Comparison of ENCODE assay signal across 7 mouse cellular contexts in the genomic region with DNA sequence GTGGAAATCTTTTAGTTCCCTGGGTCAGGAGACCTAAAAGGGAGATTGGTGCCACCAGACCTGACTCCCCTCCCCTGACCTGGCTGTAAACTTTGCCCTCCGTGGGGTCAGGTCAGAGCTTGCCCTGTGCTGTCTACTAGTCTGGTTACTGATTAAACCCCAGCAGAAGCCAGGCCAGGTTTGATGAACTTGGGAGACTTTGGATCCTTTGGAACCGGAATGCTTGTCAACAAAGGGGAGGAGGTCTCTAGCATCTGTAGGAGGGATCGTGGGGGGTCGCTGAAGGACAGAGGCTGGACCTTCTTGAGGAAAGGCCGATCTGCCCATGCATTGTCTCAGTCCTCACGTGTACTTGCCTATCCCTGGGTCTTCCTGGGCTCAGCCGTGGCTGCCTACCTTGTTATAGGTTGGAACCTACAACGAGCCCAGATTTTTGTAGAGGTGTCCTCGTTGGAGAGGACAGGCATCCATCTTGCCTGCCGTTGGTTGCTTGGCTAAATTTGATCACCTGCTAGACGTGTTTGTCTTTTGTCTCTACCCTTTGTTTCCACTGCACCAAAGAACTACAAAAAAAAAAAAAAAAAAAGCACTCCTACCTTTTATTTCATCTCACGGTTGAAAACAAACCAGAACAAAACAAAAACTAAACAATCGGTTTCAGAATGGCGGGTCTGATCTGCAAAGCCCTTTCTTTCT. TPM values are rescaled to one million over a fixed set of nuclear protein-coding genes. Genes with fewer than 3 reads are reported as not detected.
DNase-seq lines count a peak whose midpoint lies in the region; ATAC-seq and TF ChIP-seq lines count a peak whose summit lies in the region.

No protein-coding gene starts in this region.

- DNase-seq in thymus, postnatal 25 days = no peak
- no peak for DNase-seq in frontal cortex, postnatal 14 days (ENCODE audit: low spot score in 2 of 2)
- no peak for DNase-seq in right cerebral cortex, postnatal 4 days

- peak overlapping the region; percentile 79 for H3K4me2 ChIP-seq in kidney, embryonic 15.5 days
- peak overlapping the region; percentile 96 for H3K4me2 ChIP-seq in midbrain, embryonic 16.5 days (ENCODE audit: low read length)

- H3K27ac ChIP-seq in cortical plate, adult 2 months (ENCODE audit: insufficient read depth, low read length) = no peak overlapping the region
- no peak overlapping the region for H3K27ac ChIP-seq in embryonic fibroblast, embryonic 13.5 days (ENCODE audit: insufficient read depth, low read length)
- H3K27ac ChIP-seq in kidney, embryonic 15.5 days = peak overlapping the region; percentile 88
- peak overlapping the region; percentile 94 for H3K27ac ChIP-seq in midbrain, embryonic 16.5 days (ENCODE audit: low read length)

- TF ChIP-seq POLR2A in cortical plate, adult 2 months (IDR thresholded peaks at IDR 0.05; ENCODE audit: extremely low read depth, insufficient read depth, low read length) = no peak
- no peak for TF ChIP-seq POLR2A in embryonic fibroblast, embryonic 13.5 days (IDR thresholded peaks at IDR 0.05; ENCODE audit: low read depth, low read length)

- peaks cover 7% of the 10 kb centered on the region for H3K4me1 ChIP-seq in cortical plate, adult 2 months (ENCODE audit: control insufficient read depth, insufficient read depth, low read length)
- peaks cover 10% of the 10 kb centered on the region for H3K4me1 ChIP-seq in embryonic fibroblast, embryonic 13.5 days (ENCODE audit: control insufficient read depth, insufficient read depth, low read length)
- H3K4me1 ChIP-seq in kidney, embryonic 15.5 days = peaks cover 68% of the 10 kb centered on the region
- H3K4me1 ChIP-seq in midbrain, embryonic 16.5 days (ENCODE audit: control insufficient read depth, insufficient read depth, low read length) = peaks cover 36% of the 10 kb centered on the region

- no peaks in the 10 kb centered on the region for H3K9me3 ChIP-seq in kidney, embryonic 15.5 days (replicated peaks)
- no peaks in the 10 kb centered on the region for H3K9me3 ChIP-seq in midbrain, embryonic 16.5 days (replicated peaks; ENCODE audit: control insufficient read depth, low read length, poor library complexity, severe bottlenecking)

- WGBS in kidney, embryonic 15.5 days = 29% methylated on average over 14 of the region's 14 CpGs
- WGBS in midbrain, embryonic 16.5 days = 11% methylated on average over 14 of the region's 14 CpGs

- peak overlapping the region; percentile 99 for H3K4me3 ChIP-seq in cortical plate, adult 2 months (ENCODE audit: insufficient read depth, low read length)
- peak overlapping the region; percentile 1; the same call in 1 of the 2 replicates for H3K4me3 ChIP-seq in embryonic fibroblast, embryonic 13.5 days (ENCODE audit: insufficient read depth, low read length)
- H3K4me3 ChIP-seq in kidney, embryonic 15.5 days (replicated peaks) = peak overlapping the region; percentile 88; the same call in 1 of the 2 replicates
- H3K4me3 ChIP-seq in midbrain, embryonic 16.5 days (ENCODE audit: low read depth, low read length) = peak overlapping the region; percentile 89

- H3K36me3 ChIP-seq in kidney, embryonic 15.5 days = no peaks in the 10 kb centered on the region
- H3K36me3 ChIP-seq in midbrain, embryonic 16.5 days (ENCODE audit: control insufficient read depth, insufficient read depth, low read length) = no peaks in the 10 kb centered on the region

- 0 out of 2 replicates have a peak overlapping the region, but pooled peaks have one; percentile 21 for H3K9ac ChIP-seq in kidney, embryonic 15.5 days
- peak overlapping the region; percentile 98 for H3K9ac ChIP-seq in midbrain, embryonic 16.5 days (ENCODE audit: low read depth, low read length)

- no peak for TF ChIP-seq CTCF in cortical plate, adult 2 months (IDR thresholded peaks at IDR 0.05; ENCODE audit: extremely low read depth, insufficient read depth, low read length)
- no peak for TF ChIP-seq CTCF in embryonic fibroblast, embryonic 13.5 days (IDR thresholded peaks at IDR 0.05; ENCODE audit: borderline replicate concordance, insufficient read depth, low read length)

- no peaks in the 10 kb centered on the region for H3K27me3 ChIP-seq in kidney, embryonic 15.5 days
- no peaks in the 10 kb centered on the region for H3K27me3 ChIP-seq in midbrain, embryonic 16.5 days (ENCODE audit: control insufficient read depth, insufficient read depth, low read depth, low read length)

- ATAC-seq in kidney, embryonic 15.5 days (replicated peaks; ENCODE audit: low FRiP score) = no peak
- no peak for ATAC-seq in midbrain, embryonic 16.5 days

RNA-seq across cellular contexts. Expression of a gene that starts 3.5 kb away (rescaled TPM):
- polyA plus RNA-seq in cortical plate, adult 2 months (2012; rRNA removed) = 128 and 134 TPM in 2 replicates
- 31.0 and 40.2 TPM in 2 replicates for polyA plus RNA-seq in embryonic fibroblast, embryonic 13.5 days (2011; ENCODE audit: insufficient read length, low read depth, missing spikeins)
- 20.5 and 21.8 TPM in 2 replicates for polyA plus RNA-seq in kidney, embryonic 15.5 days (2015; fragmentation: Nextera tagmentation; extraction: Ambion mirVana)
- 141 and 146 TPM in 2 replicates for polyA plus RNA-seq in midbrain, embryonic 16.5 days (2015; fragmentation: Nextera tagmentation; extraction: Ambion mirVana)

Comparison
In these comparisons a context has a peak if more than half of its experiments do, and no peak if none do; other contexts are left out.
1. H3K27ac ChIP-seq: peak in kidney, embryonic 15.5 days (single experiment) and midbrain, embryonic 16.5 days (single experiment); none in cortical plate, adult 2 months (single experiment) and embryonic fibroblast, embryonic 13.5 days (single experiment).
2. H3K4me3 ChIP-seq: peak in every context shown above with its lines; median percentile 99 in cortical plate, adult 2 months; 89 in midbrain, embryonic 16.5 days; 88 in kidney, embryonic 15.5 days; 1 in embryonic fibroblast, embryonic 13.5 days.